ENCODE assay signal across 8 mouse cellular contexts in genomic region chr9:59616622-59617306, GRCm38 (mm10). TPM values are rescaled to one million over a fixed set of nuclear protein-coding genes. Genes with fewer than 3 reads are reported as not detected.
DNase-seq lines count a peak whose midpoint lies in the region; ATAC-seq lines count a peak whose summit lies in the region.

TSS of gene Parp6 (plus strand) at chr9:59617284.

- peaks cover 3% of the 10 kb centered on the region; the same call in 1 of the 2 replicates for H3K36me3 ChIP-seq in heart, embryonic 13.5 days
- no peaks in the 10 kb centered on the region for H3K36me3 ChIP-seq in liver, embryonic 12.5 days
- no peaks in the 10 kb centered on the region for H3K36me3 ChIP-seq in stomach, embryonic 15.5 days

- peak; percentile 100 for ATAC-seq in heart, embryonic 13.5 days (ENCODE audit: extremely low read depth, insufficient number of reproducible peaks, low FRiP score, low TSS enrichment)
- peak; percentile 100 for ATAC-seq in liver, embryonic 12.5 days
- ATAC-seq in stomach, embryonic 15.5 days (ENCODE audit: insufficient read depth, low FRiP score, low read depth) = peak; percentile 100

- peak within 1 kb of the TSS; percentile 75 for H3K4me3 ChIP-seq in brown adipose tissue, adult 24 weeks (ENCODE audit: insufficient read depth, low read depth, low read length)
- peak within 1 kb of the TSS; percentile 95 for H3K4me3 ChIP-seq in heart, embryonic 13.5 days
- H3K4me3 ChIP-seq in liver, embryonic 12.5 days = peak within 1 kb of the TSS; percentile 80
- peak within 1 kb of the TSS; percentile 92 for H3K4me3 ChIP-seq in stomach, embryonic 15.5 days (replicated peaks)

- H3K4me2 ChIP-seq in heart, embryonic 13.5 days = peak within 1 kb of the TSS; percentile 82
- peak within 1 kb of the TSS; percentile 86 for H3K4me2 ChIP-seq in liver, embryonic 12.5 days
- peak within 1 kb of the TSS; percentile 72 for H3K4me2 ChIP-seq in stomach, embryonic 15.5 days

- peak within 1 kb of the TSS; percentile 94 for H3K9ac ChIP-seq in heart, embryonic 13.5 days
- peak within 1 kb of the TSS; percentile 86 for H3K9ac ChIP-seq in liver, embryonic 12.5 days
- H3K9ac ChIP-seq in stomach, embryonic 15.5 days = peak within 1 kb of the TSS; percentile 92

- peak within 1 kb of the TSS; percentile 51 for H3K27ac ChIP-seq in brown adipose tissue, adult 24 weeks (replicated peaks; ENCODE audit: low read depth, low read length)
- peak within 1 kb of the TSS; percentile 94 for H3K27ac ChIP-seq in heart, embryonic 13.5 days (replicated peaks)
- H3K27ac ChIP-seq in liver, embryonic 12.5 days = peak within 1 kb of the TSS; percentile 73
- peak within 1 kb of the TSS; percentile 92 for H3K27ac ChIP-seq in stomach, embryonic 15.5 days

- peaks cover 3% of the 10 kb centered on the region; the same call in 1 of the 2 replicates for H3K4me1 ChIP-seq in brown adipose tissue, adult 24 weeks (ENCODE audit: control insufficient read depth, insufficient read depth, insufficient read length, low read length)
- peaks cover 23% of the 10 kb centered on the region for H3K4me1 ChIP-seq in heart, embryonic 13.5 days
- H3K4me1 ChIP-seq in liver, embryonic 12.5 days = peaks cover 15% of the 10 kb centered on the region
- 0 out of 2 replicates have a peak, but pooled peaks cover 2% of the 10 kb centered on the region for H3K4me1 ChIP-seq in stomach, embryonic 15.5 days

- no peaks in the 10 kb centered on the region for H3K9me3 ChIP-seq in heart, embryonic 13.5 days
- no peaks in the 10 kb centered on the region for H3K9me3 ChIP-seq in liver, embryonic 12.5 days (replicated peaks)
- H3K9me3 ChIP-seq in stomach, embryonic 15.5 days = no peaks in the 10 kb centered on the region

- H3K27me3 ChIP-seq in heart, embryonic 13.5 days (replicated peaks) = 0 out of 2 replicates have a peak, but pooled peaks cover 6% of the 10 kb centered on the region
- peaks cover 10% of the 10 kb centered on the region for H3K27me3 ChIP-seq in liver, embryonic 12.5 days (replicated peaks)
- no peaks in the 10 kb centered on the region for H3K27me3 ChIP-seq in stomach, embryonic 15.5 days (replicated peaks)

- WGBS in heart, embryonic 13.5 days = 1% methylated on average over 33 of the region's 36 CpGs
- WGBS in liver, embryonic 12.5 days (ENCODE audit: insufficient replicate concordance) = 1% methylated on average over 36 of the region's 36 CpGs
- WGBS in stomach, embryonic 15.5 days = under 1% methylated on average over 36 of the region's 36 CpGs

- DNase-seq in CD4-positive, CD25-positive, alpha-beta regulatory T cell, adult 2 months (ENCODE audit: low read depth, low spot score) = peak; percentile 100
- peak; percentile 68 for DNase-seq in fat pad, adult 2 months (ENCODE audit: extremely low read depth, low read depth, low spot score)
- DNase-seq in kidney, postnatal 10 days = peak; percentile 100
- peak; percentile 99 to 100 for DNase-seq in natural killer cell, adult 2 months (ENCODE audit: low spot score in 2 of 2)

RNA-seq across cellular contexts. Expression of gene Parp6, which starts in this region (rescaled TPM):
- polyA plus RNA-seq in brown adipose tissue, adult 24 weeks (2012; ENCODE audit: insufficient read depth, insufficient read length, missing spikeins) = 32.8 and 40.1 TPM in 2 replicates
- 16.6 and 18.1 TPM in 2 replicates for polyA plus RNA-seq in heart, embryonic 13.5 days (2015; fragmentation: Nextera tagmentation; extraction: Ambion mirVana)
- polyA plus RNA-seq in liver, embryonic 12.5 days (2016; fragmentation: Nextera tagmentation; extraction: Ambion mirVana) = 6.4 and 7.5 TPM in 2 replicates
- 26.3 and 27.3 TPM in 2 replicates for polyA plus RNA-seq in stomach, embryonic 15.5 days (2015; fragmentation: Nextera tagmentation; extraction: Ambion mirVana)

Comparison
In these comparisons a context has a peak if more than half of its experiments do, and no peak if none do; other contexts are left out.
1. Peak in every context shown above with its lines: DNase-seq, ATAC-seq, H3K4me3 ChIP-seq and H3K27ac ChIP-seq.